Mouse (Mus musculus) thymus, postnatal 14 days (tissue): ENCODE measurements around the gene Tada2b.

Experiments used
- DNase-seq: peaks from one replicate; pipeline ENCODE4 v3.0.0; 2021

Tada2b gene

DNA sequence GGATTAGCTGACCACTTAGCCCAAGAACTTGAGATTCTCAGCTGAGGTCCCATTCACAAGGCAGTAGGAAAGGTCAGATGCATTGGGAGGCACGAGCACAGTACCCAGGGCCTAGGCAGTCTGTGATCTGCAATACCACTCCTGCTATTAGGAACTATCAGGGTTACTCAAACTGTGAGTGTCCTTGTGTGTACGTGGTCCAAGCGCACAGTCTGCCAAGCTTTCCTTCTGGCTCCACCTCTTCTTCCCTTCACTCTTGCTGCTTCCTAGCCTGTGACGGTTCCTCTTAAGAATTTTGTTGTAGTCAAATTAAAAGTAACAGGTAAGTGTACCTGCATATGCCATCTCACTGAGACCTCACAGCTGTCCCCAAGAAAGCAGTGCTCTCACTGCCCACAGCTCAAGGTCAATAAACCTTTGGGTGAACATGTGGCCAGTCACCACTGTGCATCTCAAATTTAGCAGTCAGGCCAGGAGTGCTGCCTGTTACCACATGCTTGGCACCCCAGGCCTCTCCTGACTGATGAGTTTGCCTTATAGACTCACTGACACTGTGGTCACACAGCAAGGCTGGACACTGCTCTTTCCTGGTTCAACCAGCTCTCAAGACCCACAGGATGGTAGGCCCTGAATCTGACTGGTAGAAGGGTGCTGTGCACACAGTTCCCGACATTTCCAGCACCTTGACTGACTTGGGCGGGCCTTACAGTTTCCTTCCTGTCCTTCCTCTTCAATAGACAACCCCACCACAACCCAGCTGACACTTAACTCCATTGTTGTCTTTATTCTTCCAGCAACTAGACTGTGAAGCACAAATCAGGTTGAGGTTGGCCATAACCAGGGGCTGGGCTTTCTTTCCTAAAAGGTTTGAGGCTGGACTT lies 5.3 kb downstream of the Tada2b start:
- DNase-seq, result no peak

- no peak for DNase-seq
Observed at GRCm38 (mm10) chr5:36477486-36477885, 6.6 kb downstream of the Tada2b start.

DNA sequence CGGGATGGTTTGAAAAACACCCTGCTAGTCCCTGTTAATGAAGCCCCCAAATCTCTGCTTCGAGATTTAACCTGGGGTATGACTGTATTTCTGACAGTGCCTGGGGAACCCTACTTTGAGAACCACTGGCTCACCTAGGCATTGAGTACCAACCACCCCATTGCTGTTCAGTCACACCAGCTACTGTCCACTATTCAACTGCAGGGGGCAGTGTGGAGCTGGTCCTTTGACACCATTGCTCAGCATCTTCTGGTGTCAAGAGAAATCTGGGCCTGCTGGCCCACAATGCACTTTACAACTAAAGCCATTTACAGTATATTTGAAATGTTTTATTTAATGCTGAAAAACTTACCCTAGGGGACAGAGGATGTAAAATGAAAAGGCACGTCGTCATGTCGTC lies 9.8 kb downstream of the Tada2b start:
- DNase-seq, result peak; percentile 79

DNA sequence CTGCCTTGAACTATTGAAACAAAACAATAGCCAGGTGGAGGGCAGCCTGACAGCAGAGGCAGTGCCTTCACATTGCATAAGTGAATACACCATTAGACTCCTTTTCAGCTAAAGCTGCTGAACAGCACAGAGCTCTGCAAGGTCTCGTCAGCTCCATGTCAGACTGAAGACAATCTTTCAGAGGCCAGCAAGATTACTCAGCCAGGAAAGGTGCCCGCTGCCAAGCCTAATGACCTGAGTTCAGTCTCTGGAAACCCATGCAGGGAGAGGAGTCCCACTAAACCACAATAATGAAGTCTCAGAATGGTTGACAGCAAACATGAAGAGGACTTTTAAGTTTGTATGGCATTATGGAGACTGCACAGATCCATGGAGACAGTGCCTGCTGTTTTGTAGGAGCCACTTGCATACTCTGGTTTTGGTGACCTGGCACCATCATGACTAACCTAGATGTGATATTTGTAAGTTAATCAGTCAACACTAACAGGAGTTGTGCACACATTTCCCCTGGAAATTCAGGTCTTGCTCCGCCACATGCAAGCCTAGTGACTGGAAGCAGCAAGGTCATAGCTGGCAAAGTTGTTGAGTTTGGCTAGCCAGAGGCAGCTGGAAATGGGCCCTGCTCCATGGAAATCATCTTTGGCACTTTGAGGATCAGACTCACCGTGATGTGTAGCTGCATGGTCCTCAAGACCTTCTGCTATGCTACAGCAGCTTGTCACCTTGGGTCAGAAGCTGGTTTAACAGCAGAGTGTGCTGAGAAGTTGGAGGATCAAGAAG lies 11.0 kb downstream of the Tada2b start:
- no peak for DNase-seq

DNA sequence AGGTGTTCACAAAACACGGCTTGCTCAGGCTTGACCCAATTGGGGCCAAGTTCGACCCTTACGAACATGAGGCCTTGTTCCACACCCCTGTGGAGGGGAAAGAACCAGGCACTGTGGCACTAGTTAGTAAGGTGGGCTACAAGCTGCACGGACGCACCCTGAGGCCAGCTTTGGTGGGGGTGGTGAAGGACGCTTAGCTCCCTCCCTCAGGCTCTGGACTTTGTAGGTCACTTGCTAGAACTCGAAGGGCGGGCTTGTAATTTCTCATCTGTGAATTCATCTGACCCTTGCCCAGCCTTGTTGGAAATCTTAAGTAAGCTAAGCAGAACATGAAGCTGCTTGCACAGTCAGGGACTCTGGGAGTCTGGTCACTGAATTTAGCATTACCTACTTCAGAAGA lies 12.9 kb downstream of the Tada2b start:
- no peak for DNase-seq

DNA sequence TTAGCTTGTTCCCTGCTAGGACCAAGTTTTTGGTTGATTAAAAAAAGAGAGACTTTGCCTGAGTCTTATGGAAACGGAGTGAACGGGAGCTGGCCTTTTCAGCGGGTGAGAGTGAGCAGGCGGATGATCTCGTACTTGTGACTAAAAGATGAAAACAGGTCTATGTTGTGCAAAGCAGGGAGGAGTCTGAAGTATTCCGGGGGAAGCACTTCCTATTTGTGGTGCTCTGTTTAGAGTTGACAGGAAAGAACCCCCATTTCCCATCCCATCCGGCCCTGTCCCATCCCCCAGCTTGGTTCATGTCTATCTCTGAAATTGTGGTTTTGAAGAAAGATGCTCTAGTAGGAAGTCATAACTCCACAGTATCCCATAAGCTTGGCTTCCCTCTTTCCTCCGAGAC lies 18.2 kb downstream of the Tada2b start:
- DNase-seq, result no peak

- peak; percentile 98 for DNase-seq
Observed at GRCm38 (mm10) chr5:36464709-36465661, 19.1 kb downstream of the Tada2b start, which contains the start of gene Grpel1. TSS of gene Grpel1 (plus strand) at chr5:36464998.

DNA sequence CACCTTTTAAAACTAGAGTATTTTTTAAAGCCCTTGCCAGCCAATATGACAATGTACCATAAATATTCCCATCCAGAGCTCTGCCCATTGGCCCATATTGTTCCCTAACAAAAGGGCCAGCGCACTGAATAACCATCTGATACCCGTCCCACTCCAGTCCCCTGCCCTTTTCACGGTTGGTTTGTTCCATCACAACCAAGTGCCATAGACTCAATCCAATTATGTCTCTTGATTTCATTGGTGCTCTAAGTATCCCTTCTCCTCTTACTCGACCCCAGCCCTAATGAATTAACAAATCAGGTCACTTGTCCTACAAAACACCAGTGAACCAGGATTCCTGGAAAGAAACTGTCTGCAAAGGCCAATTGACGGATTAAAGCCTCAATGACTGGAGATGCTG lies 20.7 kb downstream of the Tada2b start:
- DNase-seq, result no peak

- DNase-seq, result peak; percentile 89
Observed at GRCm38 (mm10) chr5:36462810-36463209, 21.3 kb downstream of the Tada2b start.

DNA sequence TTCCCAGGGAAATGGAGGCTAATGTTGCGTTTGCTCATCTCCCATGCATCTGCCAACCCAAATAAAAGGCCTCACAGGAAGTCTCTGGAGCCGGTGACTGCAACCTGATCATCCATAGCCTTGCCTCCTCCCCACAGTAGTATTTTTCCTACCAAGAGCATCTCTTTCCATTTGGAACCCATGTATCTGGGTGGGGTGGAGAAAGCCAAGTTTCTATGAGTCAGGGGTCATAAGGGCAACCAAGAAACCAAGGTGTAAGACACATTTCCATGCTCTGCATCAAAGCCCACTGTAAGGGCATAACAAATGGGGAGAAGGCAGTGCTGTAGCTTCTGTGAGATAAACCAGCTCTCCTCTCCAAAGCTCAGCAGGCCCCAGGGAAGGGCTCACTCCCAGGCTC lies 22.9 kb downstream of the Tada2b start:
- DNase-seq, result no peak

DNA sequence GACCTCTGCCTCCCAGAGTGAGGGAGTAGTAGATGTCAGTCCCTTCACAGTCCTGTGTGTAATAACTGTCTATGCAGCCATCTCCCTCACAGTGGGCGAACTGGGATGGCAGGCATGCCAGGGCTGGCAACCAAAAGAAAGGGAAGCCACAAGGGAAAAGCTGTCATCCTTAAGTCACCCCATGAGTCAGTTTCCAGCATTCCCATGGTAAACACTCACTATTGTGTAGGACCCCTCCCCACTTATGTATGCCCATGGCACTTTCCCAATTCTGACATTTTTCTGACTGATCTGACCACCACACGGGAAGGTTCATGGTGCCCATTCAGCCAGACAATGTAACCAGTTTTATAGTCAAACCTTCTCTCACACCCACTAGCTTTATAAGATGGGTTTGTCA lies 23.4 kb downstream of the Tada2b start:
- DNase-seq, result no peak

- DNase-seq, result peak; percentile 79
Observed at GRCm38 (mm10) chr5:36458926-36459325, 25.2 kb downstream of the Tada2b start.

- no peak for DNase-seq
Observed at GRCm38 (mm10) chr5:36457706-36458105, 26.4 kb downstream of the Tada2b start.

DNA sequence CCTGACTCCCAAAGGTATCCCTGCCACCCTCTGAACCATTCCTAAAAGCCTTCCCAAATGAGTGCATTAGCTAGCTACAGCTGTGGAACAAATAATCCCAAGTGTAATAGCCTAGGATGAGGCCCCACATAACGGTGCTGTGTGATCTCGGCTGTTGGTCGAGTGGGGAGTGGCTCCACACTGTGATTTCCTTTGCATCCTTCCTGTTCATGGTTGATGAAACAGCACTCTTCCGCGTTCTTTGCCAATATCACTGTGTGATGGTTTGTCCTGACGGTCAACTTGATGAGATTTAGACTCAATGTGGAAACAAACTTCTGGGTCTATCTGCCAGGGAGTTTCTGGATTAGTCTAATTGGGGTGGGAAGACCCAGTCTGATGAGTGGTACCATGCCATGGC lies 31.3 kb downstream of the Tada2b start:
- DNase-seq, result no peak

GRCm38 (mm10) chr5:36451872-36452389 lies 32.2 kb downstream of the Tada2b start:
- DNase-seq, result no peak

GRCm38 (mm10) chr5:36451119-36451518 lies 33.0 kb downstream of the Tada2b start:
- peak; percentile 33 for DNase-seq

- DNase-seq, result no peak
Observed at GRCm38 (mm10) chr5:36449710-36450358, 34.3 kb downstream of the Tada2b start.

- DNase-seq, result no peak
Observed at GRCm38 (mm10) chr5:36447872-36448271, 36.2 kb downstream of the Tada2b start.

DNA sequence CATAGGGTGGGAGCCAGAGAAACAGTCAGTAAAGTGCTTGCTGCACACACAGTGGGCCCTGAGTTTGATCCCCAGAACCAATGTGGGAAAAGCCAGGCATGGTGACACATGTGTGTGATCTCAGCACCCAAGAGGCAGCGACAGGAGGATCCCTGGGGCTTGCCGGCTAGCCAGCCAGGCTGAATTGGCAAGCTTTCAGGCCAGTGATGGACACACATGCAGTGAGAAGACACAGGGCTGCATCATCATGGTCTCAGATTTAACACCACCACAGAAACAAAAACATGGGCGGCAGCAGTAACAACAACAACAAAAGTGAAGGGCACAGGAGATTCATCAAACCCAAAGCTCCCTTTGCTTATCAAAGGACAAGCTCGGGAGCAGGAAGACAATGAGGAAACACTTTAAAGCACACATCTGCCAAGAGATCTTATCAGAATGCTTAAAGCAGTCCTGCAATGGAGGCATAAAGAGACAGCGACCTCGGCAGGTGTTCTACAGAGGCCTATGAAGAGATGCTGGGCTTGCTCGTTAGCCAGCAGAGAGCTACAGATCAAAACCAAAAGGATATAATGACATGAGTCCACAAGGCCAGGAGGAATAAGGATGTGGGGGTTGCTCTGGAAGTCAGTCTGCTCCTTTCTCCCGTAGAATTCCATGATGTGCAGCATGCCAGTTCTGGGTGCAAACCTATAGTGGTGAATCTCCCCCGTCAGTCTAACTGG lies 37.8 kb downstream of the Tada2b start:
- DNase-seq, result peak; percentile 64

DNA sequence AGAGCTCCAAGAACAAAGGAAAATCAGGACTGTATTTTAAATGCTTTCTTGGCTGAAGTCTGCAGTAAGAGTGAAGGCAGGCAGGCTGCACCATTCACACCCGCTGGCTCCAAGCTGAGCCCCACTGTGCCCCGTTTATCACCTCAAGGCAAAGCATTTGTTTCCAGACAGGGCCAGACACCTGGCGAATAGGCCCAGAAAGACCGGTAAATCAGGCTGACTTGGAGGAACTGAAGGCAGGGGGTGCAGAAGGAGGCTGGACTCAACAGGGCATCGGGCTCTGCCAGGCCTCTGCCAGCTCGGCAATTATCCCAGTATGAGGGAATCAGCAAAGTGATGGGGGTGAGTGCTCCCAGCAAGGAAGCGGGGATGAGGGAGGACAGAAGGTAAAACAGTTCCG lies 39.1 kb downstream of the Tada2b start:
- peak; percentile 45 for DNase-seq

DNA sequence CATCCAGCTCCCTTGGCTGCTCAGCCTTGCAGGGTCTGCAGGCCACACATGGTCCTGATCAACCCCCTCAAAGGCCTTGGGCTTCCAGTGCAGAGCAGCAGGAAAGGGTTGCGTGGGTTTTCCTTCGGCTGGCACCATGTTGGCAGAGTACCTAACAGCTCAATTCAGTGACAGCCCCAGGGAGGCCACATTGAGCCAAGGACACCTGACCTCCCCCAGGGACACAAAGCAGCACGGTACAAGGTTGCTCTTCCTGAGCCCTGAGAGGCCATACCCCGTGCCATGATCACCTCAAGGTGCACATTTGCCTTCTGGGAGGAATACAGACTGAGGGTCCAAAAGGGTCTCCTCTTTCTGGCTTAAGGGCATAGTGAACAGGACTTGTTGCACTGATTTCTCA lies 39.5 kb downstream of the Tada2b start:
- no peak for DNase-seq
